Mouse (Mus musculus): ENCODE measurements around the gene Sec24b.
A peak's percentile ranks its signal among the peaks of the same experiment; 100 is the strongest.

Gene Sec24b

DNA sequence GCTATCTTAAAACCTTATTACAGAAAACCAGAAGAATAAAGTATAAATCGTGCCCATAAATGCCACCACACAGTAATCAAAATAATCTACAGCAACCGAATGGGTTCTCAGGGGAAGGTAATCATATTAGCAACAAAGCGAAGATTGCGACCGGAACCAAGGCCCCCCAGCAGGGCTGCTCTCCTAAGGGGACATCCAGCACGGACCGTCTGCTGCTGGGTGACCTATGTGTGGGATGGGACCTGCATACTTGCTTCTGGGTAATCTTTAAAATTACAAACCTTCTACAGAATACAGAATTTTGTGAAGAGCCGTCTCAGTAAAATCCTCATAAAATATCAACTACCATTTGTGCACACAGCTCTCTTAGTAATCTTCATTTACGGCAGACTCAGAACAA is 82.6 kb downstream of the Sec24b start:
- DNase-seq (ENCODE audit: low spot score): no peak

DNA sequence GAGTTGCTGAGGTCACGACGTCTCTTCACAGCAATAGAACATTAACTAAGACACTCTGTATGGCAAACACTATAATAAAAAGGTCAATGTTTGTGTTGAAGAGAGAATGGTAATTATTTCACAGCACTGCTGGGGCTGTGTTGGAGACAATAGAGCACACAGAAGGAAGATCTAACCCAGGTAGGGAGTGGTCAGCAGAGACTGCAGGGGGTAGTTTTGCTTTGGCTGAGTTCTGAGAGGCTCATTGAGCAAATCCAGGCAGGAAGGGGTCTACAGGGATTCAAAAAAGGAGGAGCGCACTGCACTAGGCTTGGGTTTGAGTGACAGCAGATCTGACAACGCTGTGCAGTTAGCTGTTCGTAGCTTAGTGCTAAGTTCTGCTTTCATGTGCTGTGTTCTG is 85.0 kb downstream of the Sec24b start:
- DNase-seq (ENCODE audit: low spot score): no peak

DNA sequence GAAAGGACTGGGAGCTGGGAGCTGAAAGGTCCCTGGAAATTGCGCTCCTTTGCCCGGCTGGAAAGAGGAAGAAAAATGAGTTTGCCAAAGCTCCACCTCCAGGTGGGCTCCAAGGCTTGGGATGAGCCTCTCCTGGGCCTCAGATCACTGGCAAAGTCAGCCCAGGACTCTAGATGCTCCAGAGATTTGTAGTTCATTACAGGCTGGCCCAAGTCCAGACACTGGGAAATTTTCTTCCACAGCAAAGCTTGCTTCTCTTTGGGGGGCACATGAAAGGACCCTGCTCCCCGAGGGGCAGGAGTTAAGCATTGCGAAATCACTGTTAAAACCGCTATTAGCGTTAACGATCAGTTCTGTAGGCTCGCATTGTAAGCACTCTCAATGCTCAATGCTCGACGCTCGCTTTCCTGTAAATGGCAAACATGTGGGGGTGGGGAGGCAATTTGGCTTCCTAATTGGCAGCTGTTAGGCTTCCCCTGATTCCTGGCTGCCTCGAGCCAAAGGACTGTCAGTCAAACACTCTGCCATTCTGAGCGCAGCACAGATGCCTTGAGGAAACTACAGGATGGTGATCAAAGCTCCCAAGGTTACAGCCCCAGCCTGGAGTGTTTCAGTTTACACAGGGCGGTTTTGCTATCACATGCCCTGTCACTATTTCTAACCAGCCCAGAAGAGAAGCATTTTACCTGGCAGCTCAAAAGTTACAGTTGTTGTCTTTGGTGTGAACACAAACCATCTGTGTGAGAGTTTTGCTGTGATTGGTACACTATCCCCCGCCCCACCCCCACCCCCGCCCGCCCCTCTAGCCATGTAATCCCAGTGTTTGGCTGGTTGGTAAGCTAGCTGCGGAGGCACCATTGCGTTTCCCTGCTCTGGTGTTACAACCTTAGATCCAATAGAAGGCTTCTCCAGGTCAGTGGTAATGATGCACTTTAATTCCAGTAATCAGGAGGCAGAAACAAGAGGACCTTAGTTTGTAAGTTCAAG is 90.5 kb downstream of the Sec24b start:
- DNase-seq (ENCODE audit: low spot score): peak; percentile 79

DNA sequence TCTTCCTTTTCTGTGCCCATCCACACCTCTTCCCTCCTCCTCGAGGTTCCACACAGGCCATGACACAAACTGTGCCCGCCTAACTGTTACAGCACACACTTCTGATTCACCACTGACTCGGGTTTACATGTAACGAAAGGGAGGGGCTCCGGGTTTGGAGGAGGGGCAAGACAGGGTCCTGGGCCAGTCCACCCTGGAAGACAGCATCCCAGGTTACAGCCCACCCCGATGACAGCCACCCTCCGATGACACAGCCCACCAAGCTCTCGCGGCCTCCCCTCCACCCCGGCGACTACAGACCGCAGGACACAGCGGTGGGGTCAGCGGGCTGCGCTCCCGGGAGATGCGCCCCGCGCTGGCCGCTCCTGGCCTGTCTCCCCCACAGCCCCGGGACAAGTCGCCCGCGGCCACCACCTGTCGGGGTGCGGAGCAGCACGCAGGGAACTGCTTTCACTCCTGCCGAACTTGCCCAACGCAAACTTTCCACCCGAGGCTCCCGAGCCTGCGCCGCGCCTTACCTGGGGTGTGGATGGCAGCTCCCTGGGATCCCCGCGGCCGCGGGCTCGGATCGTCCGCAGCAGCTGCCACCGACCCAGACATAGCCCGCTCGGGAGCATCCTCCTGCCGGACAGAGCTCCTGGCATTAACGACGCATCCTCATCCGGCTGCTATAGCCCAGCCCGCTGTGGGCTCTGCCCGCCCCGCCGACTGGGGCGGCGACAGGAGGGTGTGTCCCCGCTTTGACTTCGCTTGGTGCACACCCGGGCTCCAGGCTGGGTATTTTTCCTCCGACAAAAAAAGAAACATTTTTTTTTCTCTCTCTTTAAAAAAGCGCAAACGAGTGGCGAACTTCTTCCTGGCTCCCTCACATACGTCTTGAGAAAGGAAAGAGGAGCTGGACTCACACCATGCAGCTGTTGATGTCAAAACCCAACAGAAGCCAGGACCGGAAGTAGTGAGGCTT is 91.6 kb downstream of the Sec24b start, which contains the start of gene Mcub:
Gene Mcub (minus strand): TSS at position 775 of the 964 bp plus-strand sequence.
- DNase-seq (ENCODE audit: low spot score): peak; percentile 86

DNA sequence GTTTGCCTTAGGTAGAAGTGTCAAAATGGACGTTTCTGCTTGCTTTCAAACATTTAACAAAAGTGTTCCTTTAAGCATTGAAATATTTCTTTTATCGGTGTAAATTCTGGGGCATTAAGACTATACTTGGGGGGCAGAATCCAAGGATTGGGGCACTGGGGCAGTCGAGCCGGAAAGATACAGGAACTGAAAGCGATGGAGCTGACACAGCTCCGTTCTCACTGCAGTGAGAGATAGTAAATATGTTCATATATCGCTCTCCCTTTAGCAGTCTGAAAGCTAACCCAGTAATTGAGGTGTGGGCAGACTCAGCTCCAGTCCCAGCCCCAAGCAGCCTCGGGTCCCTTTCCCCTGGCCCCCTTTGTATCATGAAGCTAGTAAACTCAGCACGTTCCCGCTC is 92.3 kb downstream of the Sec24b start:
- DNase-seq (ENCODE audit: low spot score): no peak

DNA sequence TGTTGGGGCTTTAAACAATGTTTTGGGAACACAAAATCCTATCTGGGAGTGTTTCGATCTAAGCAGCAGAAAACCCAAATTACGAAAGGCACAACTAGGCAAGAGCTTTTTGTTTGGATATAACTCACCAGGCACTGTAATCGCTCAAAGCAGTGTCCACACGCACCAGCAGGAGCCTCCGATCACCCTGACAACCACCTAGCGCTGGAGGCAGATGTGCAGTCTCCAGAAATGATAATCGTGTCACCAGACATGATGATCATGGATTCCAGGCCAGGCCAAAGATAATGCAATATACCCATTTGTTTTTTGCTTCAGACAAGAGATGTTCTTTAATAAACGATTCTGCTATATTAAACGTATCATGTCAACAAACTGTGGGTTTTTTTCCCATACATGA is 93.5 kb downstream of the Sec24b start:
- peak; percentile 41 for DNase-seq (ENCODE audit: low spot score)

DNA sequence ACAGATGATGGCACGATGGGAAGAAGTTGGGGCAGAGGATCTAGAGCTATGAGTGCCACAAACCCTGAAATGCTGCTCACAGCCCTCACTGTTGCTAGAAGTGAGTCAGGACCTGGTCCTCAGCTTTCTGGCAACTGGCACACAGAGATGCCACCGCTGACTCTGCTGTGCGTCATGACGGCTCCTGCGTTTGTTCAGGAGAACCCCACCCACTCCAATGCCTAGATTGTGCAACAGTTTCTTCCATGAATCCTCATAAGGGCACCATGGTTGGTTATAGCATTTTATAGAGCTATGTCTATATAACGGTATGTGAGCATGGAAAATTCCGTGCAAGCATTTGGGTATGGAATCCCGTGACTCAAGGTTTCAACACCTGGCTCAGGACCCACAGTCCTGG is 96.7 kb downstream of the Sec24b start:
- DNase-seq (ENCODE audit: low spot score): no peak

DNA sequence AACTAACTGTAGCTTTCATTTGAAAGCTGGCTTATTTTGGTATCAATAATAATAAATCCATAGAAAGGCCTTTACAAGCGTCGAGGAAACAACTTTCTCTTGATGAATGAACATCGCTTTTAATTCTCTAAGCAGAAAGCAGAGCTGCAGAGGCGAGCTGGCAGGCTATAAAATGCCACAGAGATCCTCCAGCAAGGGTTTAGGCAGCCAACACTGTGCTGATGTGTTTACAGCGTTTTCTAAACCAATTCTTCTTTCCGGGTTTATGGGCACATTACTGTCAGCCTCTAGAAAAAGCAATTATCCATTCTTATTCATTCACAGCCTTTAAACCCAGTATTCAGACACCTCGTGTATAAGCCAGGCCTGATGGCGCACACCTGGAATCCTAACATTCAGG is 98.8 kb downstream of the Sec24b start:
- DNase-seq (ENCODE audit: low spot score): no peak

DNA sequence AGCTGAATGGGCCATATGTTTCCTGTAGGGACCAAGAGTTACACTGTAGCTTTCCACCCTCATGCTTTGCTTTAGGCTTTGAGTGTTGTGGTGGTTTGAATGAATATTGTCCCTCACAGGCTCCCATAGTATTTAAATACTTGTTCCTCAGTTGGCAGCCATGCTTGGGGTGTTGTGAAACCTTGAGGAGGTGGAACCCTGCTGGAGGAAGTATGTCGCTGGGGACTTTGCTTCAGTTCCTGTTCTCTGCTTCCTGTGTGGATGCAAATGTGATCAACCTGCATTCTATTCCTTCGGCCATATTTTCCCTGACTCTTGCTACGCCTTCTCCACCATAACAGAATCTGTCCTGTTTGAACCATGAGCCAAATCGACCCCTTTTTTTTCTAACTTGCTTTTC is 108.1 kb downstream of the Sec24b start:
- no peak for DNase-seq (ENCODE audit: low spot score)

DNA sequence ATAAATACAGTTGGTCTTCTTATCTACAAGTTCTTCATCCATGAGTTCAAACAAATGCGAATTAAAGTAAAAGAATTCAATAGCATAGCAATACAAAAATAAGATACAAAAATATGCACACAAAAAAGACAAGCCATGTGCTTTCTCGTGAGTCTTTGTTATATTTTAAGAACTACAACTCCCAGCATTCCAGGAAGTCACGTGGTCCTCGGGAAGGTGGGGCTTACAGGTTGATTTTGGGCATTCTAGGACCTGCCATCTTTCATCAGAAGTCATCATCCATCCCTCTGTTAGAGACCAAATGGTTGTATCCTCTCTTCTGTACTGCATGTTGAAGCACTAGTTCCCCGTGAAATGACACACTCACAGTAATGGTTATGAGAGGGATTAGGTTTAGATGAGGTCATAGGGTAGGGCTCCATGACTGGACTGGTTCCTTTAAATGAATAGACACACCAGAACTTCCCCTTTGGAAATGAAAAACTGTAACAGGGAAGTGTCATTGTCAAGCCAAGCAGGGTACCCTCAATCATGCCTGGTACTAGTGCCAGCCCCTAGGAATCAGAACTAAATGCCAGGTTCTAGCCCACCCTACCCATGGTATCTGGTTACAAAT is 112.1 kb downstream of the Sec24b start:
- DNase-seq (ENCODE audit: low spot score): no peak

DNA sequence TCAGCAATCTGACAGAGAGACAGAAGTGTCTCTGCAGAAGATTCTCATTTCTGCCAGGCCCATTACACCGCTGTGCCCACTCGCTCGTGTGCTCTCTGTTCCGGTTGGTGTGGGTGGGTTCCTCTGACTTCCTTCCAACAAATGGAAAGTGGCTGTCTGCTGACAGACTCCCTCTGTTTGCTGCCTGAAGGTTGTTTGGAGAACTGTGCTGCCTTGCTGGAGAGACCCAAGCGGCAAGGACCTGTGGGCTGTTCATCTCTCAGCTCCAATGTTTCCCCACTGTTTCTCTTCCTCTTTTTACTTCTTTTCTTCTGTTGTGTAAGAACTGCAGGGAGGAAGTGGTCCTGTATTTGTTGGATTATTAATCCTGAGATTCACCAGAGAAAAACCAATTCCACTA is 113.0 kb downstream of the Sec24b start:
- DNase-seq (ENCODE audit: low spot score): no peak

DNA sequence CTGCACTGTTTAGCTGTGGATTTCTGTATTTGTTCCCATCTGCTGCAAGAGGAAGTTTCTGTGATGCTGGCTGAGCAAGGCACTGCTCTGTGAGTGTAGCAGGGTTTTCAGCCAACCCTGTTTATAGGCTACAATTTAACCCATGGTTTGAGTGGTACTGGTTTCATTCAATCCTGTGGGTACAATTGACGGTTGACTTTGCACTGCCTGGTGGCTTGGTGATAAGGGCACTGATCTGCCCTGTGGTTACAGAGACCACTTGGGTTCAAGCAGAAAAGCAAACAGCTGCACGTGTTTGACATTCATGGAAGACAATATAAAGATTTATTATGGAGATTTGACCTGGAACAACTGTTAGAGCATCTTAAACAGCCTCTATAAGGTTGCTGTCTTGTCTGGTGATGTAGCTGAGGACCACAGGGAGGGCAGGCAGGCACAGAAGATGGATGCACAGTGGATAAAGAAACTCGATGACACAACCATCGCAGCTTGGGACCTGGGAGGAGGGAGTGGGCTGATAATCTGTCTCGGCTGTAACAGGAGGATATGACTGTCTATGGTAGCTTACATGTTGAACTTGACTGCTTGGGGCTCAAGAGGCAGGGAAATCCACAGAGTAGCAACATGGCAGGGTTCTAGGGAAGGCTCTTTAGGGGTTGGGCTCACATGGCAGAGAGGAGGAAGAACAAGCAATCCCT is 115.0 kb downstream of the Sec24b start:
- no peak for DNase-seq (ENCODE audit: low spot score)

DNA sequence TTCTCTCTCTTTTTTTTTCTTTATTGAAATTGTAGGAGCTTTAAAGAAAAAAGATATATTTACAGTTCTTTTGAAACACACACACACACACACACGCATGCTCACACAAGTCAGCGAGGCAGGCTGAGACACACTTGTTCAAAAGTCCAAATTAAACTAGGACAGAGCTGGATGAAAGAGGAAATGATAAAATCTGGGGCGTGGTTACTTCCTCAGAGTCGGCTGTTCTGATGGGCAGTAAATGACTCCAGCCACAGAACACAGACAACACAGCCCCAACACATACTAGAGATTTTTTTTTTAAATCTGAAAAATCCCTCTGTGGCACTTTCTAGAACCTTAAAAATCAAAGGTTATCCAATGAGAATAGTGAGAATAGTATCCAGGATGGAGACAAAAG is 117.5 kb downstream of the Sec24b start:
- no peak for DNase-seq (ENCODE audit: low spot score)

DNA sequence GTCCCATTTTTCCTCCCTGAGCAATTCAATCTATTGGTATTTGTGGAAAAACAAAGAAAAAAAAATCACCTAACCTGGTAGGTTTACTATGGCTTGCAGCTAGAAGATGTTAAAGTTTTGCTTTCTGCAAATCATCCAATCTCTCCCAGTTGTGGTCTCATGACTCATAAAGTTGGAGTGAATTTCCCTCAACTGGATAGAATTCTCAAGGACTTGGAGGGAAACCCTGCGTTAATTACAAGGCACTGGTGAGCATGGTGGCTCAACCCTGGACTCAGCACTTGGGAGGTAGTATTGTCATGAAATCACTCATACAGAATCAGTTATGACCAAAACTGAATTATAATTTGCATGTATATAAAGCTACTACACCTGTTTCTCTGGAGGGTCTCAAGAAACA is 120.1 kb downstream of the Sec24b start:
- DNase-seq (ENCODE audit: low spot score): no peak

DNA sequence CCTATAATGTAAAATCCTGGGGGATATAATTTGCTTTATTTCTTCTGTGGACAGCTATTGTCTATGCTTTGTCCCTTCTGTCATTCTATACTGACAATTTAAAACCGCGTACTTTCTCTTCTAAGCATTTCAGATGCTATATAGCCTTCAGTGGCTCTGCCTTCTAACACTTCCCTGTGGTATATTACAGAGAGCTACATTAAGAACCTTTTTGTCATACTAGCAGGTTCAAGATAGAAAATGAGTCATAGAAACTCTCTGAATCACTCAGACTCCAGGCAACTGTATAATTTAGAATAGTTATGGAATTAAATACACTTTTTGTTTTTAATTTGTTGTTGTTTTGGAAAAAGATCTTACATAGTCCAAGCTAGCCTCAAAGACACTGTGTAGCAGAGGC is 120.6 kb downstream of the Sec24b start:
- no peak for DNase-seq (ENCODE audit: low spot score)

DNA sequence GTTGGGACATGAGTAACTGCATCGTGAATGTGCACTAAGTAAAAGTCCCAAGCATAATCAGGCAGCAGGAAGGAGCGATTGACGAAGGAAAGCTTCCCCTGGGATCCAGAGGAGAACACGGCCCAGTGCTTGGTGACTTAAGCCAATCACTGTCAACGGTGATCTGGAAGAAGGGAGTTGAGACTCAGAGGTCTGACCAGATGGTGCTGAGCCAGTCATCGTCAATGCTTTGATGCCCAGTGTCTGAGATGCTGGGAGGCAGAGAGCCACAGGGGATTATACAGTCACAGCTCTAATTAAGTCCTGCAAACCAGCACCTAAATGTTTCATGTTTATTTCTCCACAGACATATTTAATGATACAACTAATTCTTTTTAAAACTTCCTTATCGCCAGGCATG is 122.3 kb downstream of the Sec24b start:
- DNase-seq (ENCODE audit: low spot score): peak; percentile 71

DNA sequence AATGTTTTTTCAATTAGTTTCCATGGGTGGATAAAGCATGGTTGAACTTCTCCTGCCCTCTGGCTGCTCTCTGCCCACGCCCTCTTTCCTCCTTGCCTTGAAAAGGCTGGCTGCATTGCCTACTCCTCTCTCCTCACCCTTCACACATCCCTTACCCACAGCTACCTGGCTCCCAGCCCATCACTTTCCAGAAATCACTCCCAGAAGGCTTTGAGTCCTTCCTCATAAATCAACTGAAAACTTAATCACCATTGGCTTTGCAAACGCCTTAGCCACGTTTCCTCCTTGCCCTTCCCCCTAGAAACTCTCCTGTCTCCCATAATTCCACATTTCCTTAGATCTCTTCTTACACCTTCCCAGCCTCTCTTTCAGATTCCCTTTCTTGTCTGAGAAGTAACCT is 123.5 kb downstream of the Sec24b start:
- peak; percentile 49 for DNase-seq (ENCODE audit: low spot score)

DNA sequence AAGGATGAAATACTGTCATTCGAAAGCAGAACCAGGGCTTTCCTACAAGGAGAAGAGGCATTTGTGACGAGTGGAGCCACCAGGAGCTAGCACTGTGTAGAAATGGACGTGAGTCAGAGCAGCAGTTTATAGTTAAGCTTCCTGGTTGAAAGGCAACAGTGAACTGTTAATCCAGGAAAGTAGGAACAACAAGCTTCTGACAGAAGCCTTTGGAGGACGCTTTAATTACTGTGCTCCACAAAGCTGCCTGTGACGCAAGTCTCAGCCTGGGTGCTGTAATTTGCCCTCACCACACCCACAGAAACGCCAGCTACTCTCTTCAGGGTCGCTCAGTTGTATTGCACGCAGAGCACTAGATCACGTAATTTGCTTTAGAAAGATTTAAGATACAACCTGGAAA is 124.8 kb downstream of the Sec24b start:
- peak; percentile 45 for DNase-seq (ENCODE audit: low spot score)
